ENCODE assay signal across 8 mouse cellular contexts in the genomic region with DNA sequence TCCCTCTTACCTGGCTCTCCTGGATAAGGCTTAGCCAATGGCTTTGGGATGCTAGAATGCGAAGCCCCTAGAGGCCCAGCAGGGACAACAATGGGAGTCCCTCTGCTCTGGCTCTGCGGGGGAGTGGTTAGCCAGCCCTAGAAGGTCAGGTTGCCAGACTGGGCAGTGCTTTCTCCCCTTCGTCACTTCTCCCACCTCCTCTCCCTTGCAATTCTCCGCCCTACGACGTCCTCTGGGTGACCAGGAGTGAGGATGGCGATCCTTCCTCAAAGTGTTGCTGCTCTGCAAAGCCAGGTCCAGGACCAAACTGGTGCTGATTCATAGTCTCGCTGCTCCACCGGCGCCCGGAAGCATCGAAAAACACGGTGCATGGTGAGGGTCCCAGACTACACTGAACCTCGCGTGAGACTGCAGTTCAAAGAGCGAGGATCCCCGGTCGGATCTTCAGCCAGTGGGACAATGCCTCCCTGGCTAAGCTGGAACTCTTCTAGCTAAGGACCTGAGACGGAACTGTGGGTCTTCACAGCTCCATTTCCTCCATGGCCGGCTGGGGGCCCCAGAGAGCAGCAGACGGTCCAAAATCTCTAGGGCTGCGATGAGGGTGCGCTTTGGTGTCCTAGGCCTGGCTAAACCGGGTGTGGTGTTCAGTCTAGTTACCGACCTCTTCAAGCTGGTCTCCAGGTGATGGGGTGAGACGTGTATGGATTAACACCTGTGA. TPM values are rescaled to one million over a fixed set of nuclear protein-coding genes. Genes with fewer than 3 reads are reported as not detected.
DNase-seq lines count a peak whose midpoint lies in the region; ATAC-seq and TF ChIP-seq lines count a peak whose summit lies in the region.

Gene Rnf207, minus strand, starts transcription at position 477 of the 718 bp plus-strand sequence.

- H3K27me3 ChIP-seq in MEL (ENCODE audit: control insufficient read depth in 1 of 2, insufficient read depth in 2 of 2, low read length in 2 of 2): no peaks in the 10 kb centered on the region
- peaks cover 39% of the 10 kb centered on the region for H3K27me3 ChIP-seq in heart, embryonic 11.5 days (ENCODE audit: control insufficient read depth, insufficient read depth, low read length)
- peaks cover 58% of the 10 kb centered on the region for H3K27me3 ChIP-seq in neural tube, embryonic 13.5 days

- H3K27ac ChIP-seq in MEL (ENCODE audit: control insufficient read depth, low read depth, low read length): no peak within 1 kb of the TSS
- H3K27ac ChIP-seq in heart, embryonic 11.5 days (ENCODE audit: low read depth, low read length): peak within 1 kb of the TSS; percentile 93
- H3K27ac ChIP-seq in neural tube, embryonic 13.5 days (replicated peaks): no peak within 1 kb of the TSS

- no peak for ATAC-seq in heart, embryonic 11.5 days (replicated peaks; ENCODE audit: insufficient number of reproducible peaks, low FRiP score, low TSS enrichment)
- no peak for ATAC-seq in neural tube, embryonic 13.5 days (ENCODE audit: low read depth)

- no peak within 1 kb of the TSS for H3K9ac ChIP-seq in MEL (ENCODE audit: control insufficient read depth, low read depth, low read length, poor library complexity, severe bottlenecking)
- peak within 1 kb of the TSS; percentile 70 for H3K9ac ChIP-seq in heart, embryonic 11.5 days (ENCODE audit: low read depth, low read length)
- H3K9ac ChIP-seq in neural tube, embryonic 13.5 days: peak within 1 kb of the TSS; percentile 27; the same call in 1 of the 2 replicates

- peak; percentile 49 for DNase-seq in CD4-positive helper T cell, adult 2 months (ENCODE audit: low read depth, low spot score)
- DNase-seq in MEL (ENCODE audit: low read depth, low spot score): peak; percentile 48
- DNase-seq in embryo, embryonic 10.5 days (ENCODE audit: low spot score): peak; percentile 76
- peak; percentile 42 to 69 for DNase-seq in kidney, adult 8-10 months
- DNase-seq in lung, adult 18-20 months: peak; percentile 53 to 55
- no peak for DNase-seq in yolk sac, embryonic 10.5 days (ENCODE audit: low spot score)

- H3K4me1 ChIP-seq in MEL (ENCODE audit: control insufficient read depth in 1 of 2, insufficient read depth in 2 of 2, low read length in 2 of 2): no peaks in the 10 kb centered on the region
- peaks cover 27% of the 10 kb centered on the region for H3K4me1 ChIP-seq in heart, embryonic 11.5 days (ENCODE audit: control insufficient read depth, insufficient read depth, low read length)
- H3K4me1 ChIP-seq in neural tube, embryonic 13.5 days (replicated peaks): peaks cover 25% of the 10 kb centered on the region

- no peak for TF ChIP-seq POLR2A in MEL (IDR thresholded peaks at IDR 0.05; ENCODE audit: control insufficient read depth in 1 of 2, insufficient read depth in 1 of 2, low read depth in 1 of 2, low read length in 2 of 2, poor library complexity in 1 of 2)

- no peak within 1 kb of the TSS for H3K4me3 ChIP-seq in MEL (ENCODE audit: control insufficient read depth in 1 of 2, insufficient read depth in 1 of 2, low read depth in 2 of 2, low read length in 2 of 2)
- H3K4me3 ChIP-seq in heart, embryonic 11.5 days (ENCODE audit: low read depth, low read length): peak within 1 kb of the TSS; percentile 46
- H3K4me3 ChIP-seq in neural tube, embryonic 13.5 days: peak within 1 kb of the TSS; percentile 15

- no peak for TF ChIP-seq EP300 in MEL (IDR thresholded peaks at IDR 0.05; ENCODE audit: low read depth in 1 of 2, low read length in 2 of 2)

- peak within 1 kb of the TSS; percentile 77 for H3K4me2 ChIP-seq in heart, embryonic 11.5 days
- H3K4me2 ChIP-seq in neural tube, embryonic 13.5 days: peak within 1 kb of the TSS; percentile 35

- WGBS in heart, embryonic 11.5 days (ENCODE audit: insufficient replicate concordance): 3% methylated on average over 26 of the region's 26 CpGs
- WGBS in neural tube, embryonic 13.5 days: 4% methylated on average over 26 of the region's 26 CpGs

- H3K79me2 ChIP-seq in MEL (ENCODE audit: control insufficient read depth, insufficient read depth, low read length, poor library complexity): no peaks in the 10 kb centered on the region

- TF ChIP-seq RAD21 in MEL (IDR thresholded peaks at IDR 0.05; ENCODE audit: low read depth, low read length): peak; percentile 31

- H3K36me3 ChIP-seq in MEL (ENCODE audit: control insufficient read depth in 1 of 2, insufficient read depth in 2 of 2, low read length in 2 of 2): no peaks in the 10 kb centered on the region
- H3K36me3 ChIP-seq in heart, embryonic 11.5 days (ENCODE audit: control insufficient read depth, insufficient read depth, low read length): no peaks in the 10 kb centered on the region
- no peaks in the 10 kb centered on the region for H3K36me3 ChIP-seq in neural tube, embryonic 13.5 days

- no peaks in the 10 kb centered on the region for H3K9me3 ChIP-seq in MEL (replicated peaks; ENCODE audit: insufficient read depth, low read length)
- H3K9me3 ChIP-seq in heart, embryonic 11.5 days (replicated peaks; ENCODE audit: control insufficient read depth, low read length): no peaks in the 10 kb centered on the region
- no peaks in the 10 kb centered on the region for H3K9me3 ChIP-seq in neural tube, embryonic 13.5 days

- TF ChIP-seq CTCF in MEL (IDR thresholded peaks at IDR 0.05 in 2 of 3, conservative IDR thresholded peaks at IDR 0.05 in 1 of 3; ENCODE audit: control insufficient read depth in 1 of 3, insufficient read depth in 1 of 3, low read depth in 2 of 3, low read length in 3 of 3, poor library complexity in 1 of 3, severe bottlenecking in 1 of 3): peak in 2 of 3 experiments; percentile 51 to 71; a peak in 5 of 6 replicates

TF ChIP-seq in MEL, 35 proteins besides CTCF, POLR2A, EP300 and RAD21:
- 0 out of 2 replicates have a peak, but pooled peaks have one; percentile 9 for TF ChIP-seq ZC3H11A (IDR thresholded peaks at IDR 0.05; ENCODE audit: low read depth, low read length)
- TF ChIP-seq SMC3 (IDR thresholded peaks at IDR 0.05; ENCODE audit: low read depth, low read length): peak; percentile 48
- TF ChIP-seq MAFK (IDR thresholded peaks at IDR 0.05; ENCODE audit: borderline replicate concordance, low read depth, low read length): no peak
- no peak for TF ChIP-seq MAX (IDR thresholded peaks at IDR 0.05; ENCODE audit: low read length)
TF ChIP-seq in MEL: peak in this region for 2.

RNA-seq across cellular contexts. Expression of gene Rnf207, which starts in this region (rescaled TPM):
- total RNA-seq in MEL (2012; rRNA removed): not detected in 2 replicates
- under 1 TPM in 1 of 2 experiments, not detected in 1; 0.36 TPM for polyA plus RNA-seq in MEL (2012; ENCODE audit: insufficient read depth in 1 of 2, insufficient read length in 2 of 2, low read depth in 1 of 2, low replicate concordance in 2 of 2, missing spikeins in 1 of 2)
- 27.4 and 27.5 TPM in 2 replicates for polyA plus RNA-seq in heart, embryonic 11.5 days (2014; fragmentation: Nextera tagmentation; extraction: Ambion mirVana)
- 6.3 and 10.4 TPM in 2 replicates for polyA plus RNA-seq in neural tube, embryonic 13.5 days (2015; fragmentation: Nextera tagmentation; extraction: Ambion mirVana)

Comparison
In these comparisons a context has a peak if more than half of its experiments do, and no peak if none do; other contexts are left out.
1. Peak in DNase-seq in MEL; RNA of the gene not detected or under 1 TPM.
2. H3K4me3 ChIP-seq: peak in heart, embryonic 11.5 days (single experiment) and neural tube, embryonic 13.5 days (single experiment); none in MEL (0 of 2).